Mouse (Mus musculus) CH12.LX (cell line): ENCODE data around the gene Pkp3. TPM values are rescaled to one million over a fixed set of nuclear protein-coding genes. Genes with fewer than 3 reads are reported as not detected.

ENCODE experiments used
- DNase-seq: peaks from one replicate; pipeline ENCODE4 v3.0.0-alpha.2; 2013; ENCODE audit errors: extremely low read depth
- H3K27ac ChIP-seq: 2 replicates; pipeline ENCODE4 v1.5.1; 2012; ENCODE audit warnings: low read depth, mild to moderate bottlenecking, control low read depth, moderate library complexity; ENCODE audit not compliant: insufficient read depth
- H3K27me3 ChIP-seq: replicated peaks from 2 replicates; pipeline ENCODE3; 2012; ENCODE audit warnings: inconsistent platforms
- H3K36me3 ChIP-seq, 2 experiments: replicated peaks in 1 of 2; 2 replicates each; pipeline versions ENCODE3 to v1.6.1; 2012; ENCODE audit warnings: inconsistent platforms in 1 of 2, low read length in 1 of 2, mild to moderate bottlenecking in 1 of 2, mixed read lengths in 1 of 2, moderate library complexity in 1 of 2; ENCODE audit not compliant: control insufficient read depth in 1 of 2, insufficient read depth in 1 of 2
- H3K4me1 ChIP-seq, 2 experiments: 2 replicates each; pipeline ENCODE4 v1.6.1; 2012; ENCODE audit warnings: inconsistent platforms in 1 of 2, moderate library complexity in 1 of 2; ENCODE audit not compliant: insufficient read depth in 2 of 2, control insufficient read depth in 1 of 2
- H3K4me2 ChIP-seq: 2 replicates; pipeline ENCODE4 v1.6.1; 2012; ENCODE audit warnings: low read depth, mild to moderate bottlenecking, control low read depth; ENCODE audit not compliant: poor library complexity, insufficient read depth, severe bottlenecking
- H3K4me3 ChIP-seq, 3 experiments: fragments of 150-350 bp in 1 of 3; sonication (generic) in 1 of 3; replicated peaks in 1 of 3; 2 replicates each; pipeline versions ENCODE3 to v1.5.1; 2011 to 2012; ENCODE audit warnings: low read depth in 2 of 3, low read length in 2 of 3, mild to moderate bottlenecking in 2 of 3, moderate library complexity in 2 of 3, control low read depth in 1 of 3, improper control_type of control experiment in 1 of 3, inconsistent platforms in 1 of 3, mixed read lengths in 1 of 3; ENCODE audit not compliant: poor library complexity in 1 of 3
- H3K79me2 ChIP-seq: replicated peaks from 2 replicates; pipeline ENCODE4 v1.6.1; 2012; ENCODE audit warnings: mild to moderate bottlenecking, moderate library complexity; ENCODE audit not compliant: control insufficient read depth, poor library complexity, insufficient read depth, severe bottlenecking; ENCODE audit errors: extremely low read depth
- H3K9ac ChIP-seq: 2 replicates; pipeline ENCODE4 v1.6.1; 2012; ENCODE audit warnings: low read depth, mild to moderate bottlenecking, control low read depth, moderate library complexity; ENCODE audit not compliant: insufficient read depth
- H3K9me3 ChIP-seq: replicated peaks from 2 replicates; pipeline ENCODE3; 2012; ENCODE audit warnings: low read length, inconsistent platforms, mixed read lengths
- BHLHE40 ChIP-seq: IDR thresholded peaks from 2 replicates; pipeline ENCODE4 v1.6.1; 2011; ENCODE audit warnings: mild to moderate bottlenecking, low read depth, low read length, improper control_type of control experiment
- CHD2 ChIP-seq: IDR thresholded peaks from 2 replicates; pipeline ENCODE4 v1.6.1; 2011; ENCODE audit warnings: low read length, improper control_type of control experiment
- CTCF ChIP-seq, 2 experiments: IDR thresholded peaks in 1 of 2; conservative IDR thresholded peaks in 1 of 2; 2 replicates each; pipeline ENCODE4 v1.5.1; 2011 to 2012; ENCODE audit warnings: low read depth in 2 of 2, low read length in 2 of 2, improper control_type of control experiment in 1 of 2, inconsistent platforms in 1 of 2, mild to moderate bottlenecking in 1 of 2, moderate library complexity in 1 of 2
- GABPA ChIP-seq: IDR thresholded peaks from 2 replicates; pipeline ENCODE4 v1.6.1; 2012; ENCODE audit warnings: low read depth, low read length, improper control_type of control experiment, inconsistent platforms; ENCODE audit not compliant: insufficient replicate concordance
- HCFC1 ChIP-seq: IDR thresholded peaks from 2 replicates; pipeline ENCODE4 v1.6.1; 2012; ENCODE audit warnings: low read depth, mild to moderate bottlenecking, inconsistent platforms, low read length, improper control_type of control experiment
- JUND ChIP-seq: conservative IDR thresholded peaks from 2 replicates; pipeline ENCODE4 v1.6.1; 2011; ENCODE audit warnings: low read depth, low read length, improper control_type of control experiment
- KAT2A ChIP-seq: IDR thresholded peaks from 2 replicates; pipeline ENCODE4 v1.6.1; 2012; ENCODE audit warnings: low read length, improper control_type of control experiment, inconsistent platforms; ENCODE audit not compliant: insufficient replicate concordance
- MAFK ChIP-seq: IDR thresholded peaks from 2 replicates; pipeline ENCODE4 v1.6.1; 2011; ENCODE audit warnings: low read length, improper control_type of control experiment; ENCODE audit not compliant: insufficient replicate concordance
- MAX ChIP-seq: IDR thresholded peaks from 2 replicates; pipeline ENCODE4 v1.6.1; 2011; ENCODE audit warnings: low read length, improper control_type of control experiment
- MAZ ChIP-seq: IDR thresholded peaks from 2 replicates; pipeline ENCODE4 v1.6.1; 2012; ENCODE audit warnings: low read depth, mild to moderate bottlenecking, inconsistent platforms, low read length, improper control_type of control experiment, moderate library complexity
- MYC ChIP-seq: IDR thresholded peaks from 2 replicates; pipeline ENCODE4 v1.6.1; 2011; ENCODE audit warnings: low read depth, mild to moderate bottlenecking, improper control_type of control experiment, low read length
- NRF1 ChIP-seq: IDR thresholded peaks from 2 replicates; pipeline ENCODE4 v1.6.1; 2014; ENCODE audit warnings: low read depth, mild to moderate bottlenecking, inconsistent platforms, low read length, improper control_type of control experiment, moderate library complexity
- PAX5 ChIP-seq: IDR thresholded peaks from 2 replicates; pipeline ENCODE4 v1.6.1; 2012; ENCODE audit warnings: low read length, inconsistent platforms, mixed read lengths
- POLR2A ChIP-seq: IDR thresholded peaks from 2 replicates; pipeline ENCODE4 v1.6.1; 2011; ENCODE audit warnings: low read depth, mild to moderate bottlenecking, improper control_type of control experiment, low read length
- RAD21 ChIP-seq: IDR thresholded peaks from 2 replicates; pipeline ENCODE4 v1.6.1; 2011; ENCODE audit warnings: low read depth, mild to moderate bottlenecking, low read length, improper control_type of control experiment, moderate library complexity
- SIN3A ChIP-seq: IDR thresholded peaks from 2 replicates; pipeline ENCODE4 v1.6.1; 2012; ENCODE audit warnings: low read length, improper control_type of control experiment, inconsistent platforms
- SMC3 ChIP-seq: IDR thresholded peaks from 2 replicates; pipeline ENCODE4 v1.6.1; 2011; ENCODE audit warnings: low read depth, low read length, improper control_type of control experiment
- TCF12 ChIP-seq: IDR thresholded peaks from 2 replicates; pipeline ENCODE4 v1.6.1; 2014; ENCODE audit warnings: low read depth, mild to moderate bottlenecking, inconsistent platforms, low read length, improper control_type of control experiment
- UBTF ChIP-seq: IDR thresholded peaks from 2 replicates; pipeline ENCODE4 v1.6.1; 2012; ENCODE audit warnings: low read depth, mild to moderate bottlenecking, inconsistent platforms, low read length, improper control_type of control experiment, moderate library complexity
- USF1 ChIP-seq: IDR thresholded peaks from 2 replicates; pipeline ENCODE4 v1.6.1; 2014; ENCODE audit warnings: low read depth, mild to moderate bottlenecking, inconsistent platforms, low read length, improper control_type of control experiment
- ZC3H11A ChIP-seq: IDR thresholded peaks from 2 replicates; pipeline ENCODE4 v1.6.1; 2012; ENCODE audit warnings: low read depth, mild to moderate bottlenecking, inconsistent platforms, low read length, improper control_type of control experiment
- ZKSCAN1 ChIP-seq: IDR thresholded peaks from 2 replicates; pipeline ENCODE4 v1.6.1; 2012; ENCODE audit warnings: low read depth, inconsistent platforms, low read length, improper control_type of control experiment, borderline replicate concordance
- ZMIZ1 ChIP-seq: IDR thresholded peaks from 2 replicates; pipeline ENCODE4 v1.6.1; 2012; ENCODE audit warnings: low read depth, mild to moderate bottlenecking, inconsistent platforms, low read length, improper control_type of control experiment
- dilution Hi-C: fragments of 300-500 bp; cut with MboI; formaldehyde crosslinking; loops from 2 replicates; pipeline ENCODE4 v1.14.3; 2020; ENCODE audit warnings: low sequenced_read_pairs; ENCODE audit not compliant: extremely low pct_unique_long_range_greater_than_20kb, extremely low pct_ligation_motif_present
- in situ Hi-C: fragments of 300-500 bp; cut with MboI; formaldehyde crosslinking; loops from 3 replicates; pipeline ENCODE4 v1.14.3; 2019; ENCODE audit warnings: low sequenced_read_pairs, low pct_ligation_motif_present, low pct_unique_long_range_greater_than_20kb, mixed read lengths
- polyA plus RNA-seq: library from polyadenylated mRNA; unstranded; fragments of >175 nt; gene quantifications from 2 replicates; pipeline ENCODE4 v1.2.1, GENCODE M21; 2012; ENCODE audit warnings: low read depth; ENCODE audit not compliant: insufficient read length
- total RNA-seq, 2 experiments: library from RNA; depleted of rRNA; stranded (reverse); fragments of 300-350 nt in 1 of 2; fragments of >200 nt in 1 of 2; gene quantifications; 2 replicates each; pipeline ENCODE4 v1.2.3; 2012 to 2014

Pkp3 gene
- total and polyA plus RNA-seq, 3 experiments: 25.3 to 63.1 (median 37.8) TPM

DNA sequence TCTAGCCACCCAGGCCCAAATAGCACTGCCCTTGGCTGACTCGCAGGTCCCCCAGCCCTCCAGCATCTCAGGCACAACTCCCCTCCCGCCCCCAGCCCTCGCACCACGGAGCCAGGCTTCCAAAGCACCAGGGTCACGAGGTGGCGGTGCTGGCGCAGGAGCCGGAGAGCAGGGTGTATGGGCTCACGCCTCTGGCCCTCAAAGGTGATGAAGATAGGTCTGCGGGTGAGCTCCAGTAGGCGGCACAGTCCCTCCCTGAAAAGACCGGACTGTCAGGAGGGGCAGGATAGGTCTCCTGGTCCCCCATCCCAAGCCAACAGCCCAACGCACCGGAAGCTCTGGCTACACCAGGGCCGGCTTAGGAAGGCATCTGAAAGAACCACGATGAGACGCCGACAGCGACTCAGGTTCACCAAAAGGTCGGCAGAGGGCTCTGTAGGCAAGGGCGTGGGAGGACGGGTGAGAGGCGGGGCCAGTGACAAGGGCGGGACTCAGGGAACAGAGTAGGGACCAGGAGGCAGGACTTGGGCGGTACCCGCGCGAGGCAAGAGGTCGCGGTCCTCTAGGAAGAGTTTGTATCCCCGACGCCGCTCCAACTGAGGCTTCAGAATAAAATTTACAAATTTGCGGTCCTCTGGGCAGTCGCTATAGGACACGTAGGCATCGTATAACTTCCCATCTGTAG lies 14.2 kb downstream of the Pkp3 start:
- Histone ChIP-seq H3K4me1 (peaks cover 37 to 60% of the 10 kb centered on the region in 2 experiments), H3K27ac (no peak overlapping the region), H3K27me3 (no peaks in the 10 kb centered on the region), H3K36me3 (peaks cover 26 to 56% of the 10 kb centered on the region in 2 experiments), H3K9ac (no peak overlapping the region; the same call in 1 of the 2 replicates), H3K79me2 (peaks cover 6% of the 10 kb centered on the region; the same call in 1 of the 2 replicates), H3K4me2 (peak overlapping the region; percentile 24; the same call in 1 of the 2 replicates), H3K4me3 (no peak overlapping the region), H3K9me3 (no peaks in the 10 kb centered on the region)
- in situ Hi-C loops (no loop called here), dilution Hi-C loops (no loop called here)
- DNase-seq: peak; percentile 88
- TF ChIP-seq MYC (0 out of 2 replicates have a peak, but pooled peaks have one; percentile 31), BHLHE40 (0 out of 2 replicates have a peak, but pooled peaks have one; percentile 17), MAZ (peak; percentile 56; the same call in 1 of the 2 replicates), SMC3 (peak; percentile 96), SIN3A (no peak), UBTF (0 out of 2 replicates have a peak, but pooled peaks have one; percentile 5), CTCF (conservative IDR thresholded peaks at IDR 0.05 in 1 of 2, IDR thresholded peaks at IDR 0.05 in 1 of 2; ENCODE audit: low read depth in 2 of 2, low read length in 2 of 2) (peak in 1 of 2 experiments; percentile 95; a peak in 2 of 4 replicates), ZC3H11A (peak; percentile 68), POLR2A (peak; percentile 62), ZKSCAN1 (no peak), KAT2A (no peak), NRF1 (0 out of 2 replicates have a peak, but pooled peaks have one; percentile 26), CHD2 (no peak), ZMIZ1 (no peak; the same call in 1 of the 2 replicates), TCF12 (0 out of 2 replicates have a peak, but pooled peaks have one; percentile 13), HCFC1 (peak; percentile 40; the same call in 1 of the 2 replicates), MAX (peak; percentile 45; the same call in 1 of the 2 replicates), RAD21 (peak; percentile 94)

DNA sequence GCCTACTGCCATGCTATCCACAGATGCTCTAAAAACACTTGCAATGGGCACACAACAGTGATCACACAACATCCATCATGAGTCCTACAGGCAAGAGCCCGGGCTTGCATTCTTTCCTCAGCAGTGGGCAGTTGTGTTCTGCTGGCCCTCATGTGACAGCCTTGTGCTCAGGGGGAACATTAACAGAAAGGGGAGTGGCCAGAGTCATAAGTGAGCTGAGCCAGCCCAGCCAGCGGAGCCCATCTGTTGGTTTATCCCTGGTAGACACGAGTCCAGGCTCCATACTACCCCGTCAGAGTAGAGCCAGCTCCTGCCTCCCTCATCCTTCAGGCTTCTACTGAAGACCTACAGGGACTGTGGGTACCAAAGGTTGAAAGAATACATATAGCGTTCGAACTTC lies 15.9 kb downstream of the Pkp3 start:
- in situ Hi-C loops (no loop called here), dilution Hi-C loops (no loop called here)
- Histone ChIP-seq H3K36me3 (peaks cover 26 to 56% of the 10 kb centered on the region in 2 experiments), H3K4me2 (no peak overlapping the region), H3K79me2 (0 out of 2 replicates have a peak, but pooled peaks cover 2% of the 10 kb centered on the region), H3K4me1 (peaks cover 37 to 61% of the 10 kb centered on the region in 2 experiments), H3K27me3 (no peaks in the 10 kb centered on the region), H3K27ac (no peak overlapping the region), H3K9ac (no peak overlapping the region), H3K4me3 (no peak overlapping the region), H3K9me3 (no peaks in the 10 kb centered on the region)
- no peak for DNase-seq
- no peak for TF ChIP-seq PAX5
- no peak for TF ChIP-seq MAZ
- no peak for TF ChIP-seq JUND
- TF ChIP-seq MAFK: no peak
- no peak for TF ChIP-seq SMC3
- no peak for TF ChIP-seq USF1
- TF ChIP-seq GABPA: no peak
